Mouse (Mus musculus): Measurements from ENCODE around the gene Gzma. TPM values are rescaled to one million over a fixed set of nuclear protein-coding genes. Genes with fewer than 3 reads are reported as not detected.

Gzma gene
- polyA plus RNA-seq, 1 experiment from 2014 or later, result 4.9 TPM

DNA sequence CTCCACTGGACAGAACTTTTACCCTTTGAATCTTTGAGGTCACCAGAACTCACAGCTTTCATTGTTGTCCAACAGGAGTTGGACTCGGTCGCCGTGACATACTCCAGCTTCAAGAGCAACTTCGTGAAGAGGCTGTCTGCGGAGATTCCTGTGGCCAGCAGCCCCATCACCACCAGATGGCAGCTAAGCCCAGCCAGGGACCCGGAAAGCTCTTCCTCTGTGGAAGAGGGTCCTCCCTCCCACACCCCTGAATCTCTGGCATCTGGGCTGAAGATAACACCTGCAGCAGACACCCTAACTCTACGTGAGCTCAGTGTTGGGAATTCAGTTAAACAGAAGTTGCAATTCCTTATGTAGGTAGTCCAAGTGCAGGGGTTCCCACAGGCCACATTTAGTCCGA is 45.0 kb downstream of the Gzma start:
- Histone ChIP-seq H3K27ac (ENCODE audit: low read depth, low read length) (no peak overlapping the region), H3K4me1 (replicated peaks; ENCODE audit: control insufficient read depth, insufficient read depth, low read length) (no peaks in the 10 kb centered on the region), H3K36me3 (ENCODE audit: control insufficient read depth, insufficient read depth) (no peaks in the 10 kb centered on the region), H3K9ac (ENCODE audit: low read depth, low read length) (no peak overlapping the region), H3K27me3 (replicated peaks; ENCODE audit: control insufficient read depth, insufficient read depth, low read length) (no peaks in the 10 kb centered on the region), H3K4me3 (ENCODE audit: low read depth, low read length) (no peak overlapping the region), H3K4me2 (replicated peaks; ENCODE audit: low read depth) (no peak overlapping the region), H3K9me3 (ENCODE audit: control insufficient read depth) (no peaks in the 10 kb centered on the region)
- no peak for ATAC-seq
- TF ChIP-seq CTCF (IDR thresholded peaks at IDR 0.05; ENCODE audit: low read depth), result peak; percentile 61
- WGBS, result 40% methylated on average over 8 of the region's 8 CpGs

DNA sequence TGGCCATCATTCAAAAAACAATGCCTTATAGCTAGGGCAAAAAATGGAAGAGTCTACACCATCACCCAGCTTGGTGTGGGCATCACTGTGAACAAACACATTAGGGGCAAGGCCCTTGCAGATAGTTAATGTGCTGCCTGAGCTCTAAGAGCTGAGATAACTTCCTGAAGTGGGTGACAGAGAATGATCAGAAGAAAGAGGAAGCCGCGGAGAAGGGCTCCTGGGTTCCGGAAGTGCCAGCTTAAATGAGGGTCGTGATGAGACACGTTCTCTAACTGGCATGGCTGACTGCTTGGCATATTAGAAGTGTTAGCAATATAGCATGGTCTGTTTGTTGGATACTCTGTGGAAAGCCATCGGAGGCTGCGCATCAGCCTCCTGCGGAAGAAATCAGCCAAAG is 46.6 kb downstream of the Gzma start:
- no peak overlapping the region for H3K27ac ChIP-seq (ENCODE audit: low read depth, low read length)
- TF ChIP-seq CTCF (IDR thresholded peaks at IDR 0.05; ENCODE audit: low read depth), result no peak
- H3K4me3 ChIP-seq (ENCODE audit: low read depth, low read length), result no peak overlapping the region
- no peak overlapping the region for H3K4me2 ChIP-seq (replicated peaks; ENCODE audit: low read depth)
- H3K9ac ChIP-seq (ENCODE audit: low read depth, low read length), result no peak overlapping the region
- H3K27me3 ChIP-seq (replicated peaks; ENCODE audit: control insufficient read depth, insufficient read depth, low read length), result no peaks in the 10 kb centered on the region
- ATAC-seq, result no peak
- H3K4me1 ChIP-seq (replicated peaks; ENCODE audit: control insufficient read depth, insufficient read depth, low read length), result no peaks in the 10 kb centered on the region
- H3K36me3 ChIP-seq (ENCODE audit: control insufficient read depth, insufficient read depth), result no peaks in the 10 kb centered on the region
- no peaks in the 10 kb centered on the region for H3K9me3 ChIP-seq (ENCODE audit: control insufficient read depth)
- WGBS, result 84% methylated on average over 8 of the region's 8 CpGs

DNA sequence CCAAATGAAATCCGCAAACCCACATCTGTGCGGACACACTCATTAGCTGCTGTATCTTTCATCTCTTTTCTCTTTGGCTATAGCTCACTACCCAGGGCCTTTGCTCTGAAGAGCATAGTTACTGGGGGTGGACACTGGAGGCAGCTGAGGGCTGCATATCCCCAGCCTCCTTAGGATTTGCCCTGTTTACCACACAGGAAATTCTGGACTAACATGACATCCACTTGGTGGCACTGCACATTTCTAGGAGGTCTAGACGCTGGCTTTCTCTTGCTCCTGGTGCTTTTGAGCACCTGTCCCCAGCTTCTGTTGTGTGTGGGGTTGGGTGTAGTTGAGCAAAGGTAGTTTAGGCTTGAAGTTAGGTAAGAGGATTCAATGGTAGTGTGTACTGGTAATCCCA is 53.1 kb downstream of the Gzma start:
- no peaks in the 10 kb centered on the region for H3K27me3 ChIP-seq (replicated peaks; ENCODE audit: control insufficient read depth, insufficient read depth, low read length)
- H3K9ac ChIP-seq (ENCODE audit: low read depth, low read length), result no peak overlapping the region
- H3K9me3 ChIP-seq (ENCODE audit: control insufficient read depth), result no peaks in the 10 kb centered on the region
- ATAC-seq, result no peak
- H3K27ac ChIP-seq (ENCODE audit: low read depth, low read length), result no peak overlapping the region
- no peaks in the 10 kb centered on the region for H3K36me3 ChIP-seq (ENCODE audit: control insufficient read depth, insufficient read depth)
- 0 out of 2 replicates have a peak, but pooled peaks cover 3% of the 10 kb centered on the region for H3K4me1 ChIP-seq (replicated peaks; ENCODE audit: control insufficient read depth, insufficient read depth, low read length)
- TF ChIP-seq CTCF (IDR thresholded peaks at IDR 0.05; ENCODE audit: low read depth), result peak; percentile 31
- 78% methylated on average over 3 of the region's 3 CpGs for WGBS
- no peak overlapping the region for H3K4me3 ChIP-seq (ENCODE audit: low read depth, low read length)
- no peak overlapping the region for H3K4me2 ChIP-seq (replicated peaks; ENCODE audit: low read depth)

DNA sequence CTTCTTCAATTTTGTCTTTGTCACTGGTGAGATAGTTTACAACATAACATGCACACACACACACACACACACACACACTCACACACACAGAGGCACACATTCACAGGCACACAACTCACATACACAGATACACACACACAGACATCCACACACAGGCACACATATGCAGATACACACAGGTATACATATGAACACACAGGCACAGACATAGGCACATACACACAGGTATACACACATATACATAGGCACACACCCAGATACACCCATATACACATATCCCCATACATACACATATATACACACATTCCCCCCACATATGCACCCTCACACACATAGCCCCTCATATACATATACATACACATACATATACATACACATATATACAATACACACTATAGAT is 53.8 kb downstream of the Gzma start:
- no peak for ATAC-seq
- 0 out of 2 replicates have a peak, but pooled peaks cover 3% of the 10 kb centered on the region for H3K4me1 ChIP-seq (replicated peaks; ENCODE audit: control insufficient read depth, insufficient read depth, low read length)
- H3K9ac ChIP-seq (ENCODE audit: low read depth, low read length), result no peak overlapping the region
- no peaks in the 10 kb centered on the region for H3K36me3 ChIP-seq (ENCODE audit: control insufficient read depth, insufficient read depth)
- TF ChIP-seq CTCF (IDR thresholded peaks at IDR 0.05; ENCODE audit: low read depth), result no peak
- H3K27me3 ChIP-seq (replicated peaks; ENCODE audit: control insufficient read depth, insufficient read depth, low read length), result no peaks in the 10 kb centered on the region
- H3K4me3 ChIP-seq (ENCODE audit: low read depth, low read length), result no peak overlapping the region
- no peaks in the 10 kb centered on the region for H3K9me3 ChIP-seq (ENCODE audit: control insufficient read depth)
- H3K27ac ChIP-seq (ENCODE audit: low read depth, low read length), result no peak overlapping the region
- H3K4me2 ChIP-seq (replicated peaks; ENCODE audit: low read depth), result no peak overlapping the region

DNA sequence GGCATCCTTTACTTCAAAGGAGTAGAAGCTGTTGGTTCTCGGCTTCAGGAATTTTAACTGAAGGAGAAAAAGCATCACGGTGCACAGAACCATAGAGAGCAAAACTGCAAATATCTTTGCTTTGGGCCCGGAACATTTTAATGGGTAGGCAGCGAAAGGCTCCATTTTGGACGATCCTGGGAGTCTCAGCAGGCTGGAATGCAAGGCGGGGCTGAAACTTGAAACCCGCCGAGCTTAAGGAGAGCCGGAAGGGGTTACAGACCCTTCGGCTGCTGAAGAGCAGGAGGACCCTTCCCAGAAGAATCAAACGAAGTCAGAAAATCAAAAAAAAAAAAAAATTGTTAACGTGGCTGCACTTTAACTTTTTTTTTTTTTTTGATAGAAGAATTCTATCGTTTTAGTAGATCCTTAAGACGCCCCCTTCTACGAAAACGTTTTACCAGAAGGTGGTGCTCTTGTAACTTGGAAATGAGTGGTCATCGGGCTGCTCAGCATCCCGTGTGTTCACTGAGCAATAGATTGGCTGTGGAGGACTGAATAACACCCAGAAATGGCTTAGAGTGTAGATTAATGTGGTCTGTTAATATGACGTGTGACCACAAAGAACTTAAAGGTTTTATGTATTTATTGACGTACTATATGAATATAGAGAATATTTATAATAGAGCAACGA is 54.4 kb downstream of the Gzma start, which contains the start of gene Gpx8:
Gene Gpx8, minus strand, starts transcription at position 200 of the 673 bp plus-strand sequence.
- ATAC-seq, result peak; percentile 72; the same call in 1 of the 2 replicates
- peak; percentile 72 for TF ChIP-seq CTCF (IDR thresholded peaks at IDR 0.05; ENCODE audit: low read depth)
- H3K4me3 ChIP-seq (ENCODE audit: low read depth, low read length), result peak within 1 kb of the TSS; percentile 41
- no peaks in the 10 kb centered on the region for H3K27me3 ChIP-seq (replicated peaks; ENCODE audit: control insufficient read depth, insufficient read depth, low read length)
- 0 out of 2 replicates have a peak, but pooled peaks cover 3% of the 10 kb centered on the region for H3K4me1 ChIP-seq (replicated peaks; ENCODE audit: control insufficient read depth, insufficient read depth, low read length)
- 0 out of 2 replicates have a peak within 1 kb of the TSS, but pooled peaks have one; percentile 11 for H3K9ac ChIP-seq (ENCODE audit: low read depth, low read length)
- no peaks in the 10 kb centered on the region for H3K36me3 ChIP-seq (ENCODE audit: control insufficient read depth, insufficient read depth)
- no peaks in the 10 kb centered on the region for H3K9me3 ChIP-seq (ENCODE audit: control insufficient read depth)
- 0 out of 2 replicates have a peak within 1 kb of the TSS, but pooled peaks have one; percentile 6 for H3K27ac ChIP-seq (ENCODE audit: low read depth, low read length)
- WGBS, result 4% methylated on average over 21 of the region's 21 CpGs
- H3K4me2 ChIP-seq (replicated peaks; ENCODE audit: low read depth), result peak within 1 kb of the TSS; percentile 55

DNA sequence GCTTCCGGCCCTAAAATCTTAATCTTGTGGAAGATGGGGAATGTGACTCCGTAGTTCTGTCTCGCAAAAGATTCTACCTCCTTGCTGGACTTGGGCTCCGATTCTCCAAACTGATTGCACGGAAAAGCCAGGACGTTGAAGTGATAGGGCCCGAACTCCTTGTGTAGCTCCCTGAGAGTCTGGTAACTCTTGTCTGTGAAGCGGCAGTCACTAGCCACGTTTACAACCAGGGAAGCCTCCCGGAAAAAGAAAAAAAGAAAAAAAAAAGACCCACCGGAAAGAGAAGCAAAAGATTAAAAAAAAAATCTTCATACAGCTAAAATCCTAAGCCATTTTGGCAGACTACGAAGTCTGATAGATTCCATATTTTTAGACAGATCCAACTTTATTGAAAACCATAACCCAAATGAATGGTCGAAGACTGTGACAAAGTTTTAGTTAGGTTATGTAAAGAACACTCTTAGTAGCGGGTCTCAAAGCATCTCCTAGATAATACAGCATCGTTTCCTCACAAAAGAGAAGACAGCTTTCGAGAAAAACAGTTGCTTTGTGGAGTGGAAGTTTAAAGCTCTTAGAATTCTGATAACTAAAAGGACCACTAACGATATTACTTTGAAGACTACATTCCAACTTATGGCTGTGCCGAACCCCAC is 55.2 kb downstream of the Gzma start:
- Histone ChIP-seq H3K27ac (ENCODE audit: low read depth, low read length) (0 out of 2 replicates have a peak overlapping the region, but pooled peaks have one; percentile 6), H3K4me1 (replicated peaks; ENCODE audit: control insufficient read depth, insufficient read depth, low read length) (0 out of 2 replicates have a peak, but pooled peaks cover 3% of the 10 kb centered on the region), H3K9ac (ENCODE audit: low read depth, low read length) (0 out of 2 replicates have a peak overlapping the region, but pooled peaks have one; percentile 11), H3K4me2 (replicated peaks; ENCODE audit: low read depth) (peak overlapping the region; percentile 55), H3K27me3 (replicated peaks; ENCODE audit: control insufficient read depth, insufficient read depth, low read length) (no peaks in the 10 kb centered on the region), H3K9me3 (ENCODE audit: control insufficient read depth) (no peaks in the 10 kb centered on the region), H3K36me3 (ENCODE audit: control insufficient read depth, insufficient read depth) (no peaks in the 10 kb centered on the region), H3K4me3 (ENCODE audit: low read depth, low read length) (peak overlapping the region; percentile 41)
- ATAC-seq, result no peak
- WGBS, result 12% methylated on average over 18 of the region's 18 CpGs
- no peak for TF ChIP-seq CTCF (IDR thresholded peaks at IDR 0.05; ENCODE audit: low read depth)
